Mouse (Mus musculus): Measurements from ENCODE around the gene Gcn1l1.

DNA sequence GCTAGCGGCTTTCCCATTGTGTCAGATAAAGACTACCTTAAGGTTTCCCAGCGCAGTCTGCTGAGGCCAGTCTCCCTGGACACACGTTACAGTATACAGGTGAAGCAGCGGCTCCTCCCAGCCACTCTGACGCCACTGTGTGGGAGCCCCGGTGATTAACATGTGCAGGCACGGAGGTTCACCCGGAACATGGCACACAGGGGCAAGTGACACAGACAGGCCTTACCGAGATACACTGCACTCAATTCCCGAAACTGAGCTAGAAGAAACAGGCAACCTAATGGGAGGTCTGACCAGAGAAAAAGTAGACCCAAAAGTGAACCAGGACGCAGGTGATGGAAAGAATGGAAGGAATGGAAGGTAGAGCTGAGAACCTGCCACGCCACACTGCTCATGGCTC is 88.7 kb downstream of the Gcn1l1 start:
- TF ChIP-seq CTCF (IDR thresholded peaks at IDR 0.05; ENCODE audit: low read depth) (no peak), EP300 (IDR thresholded peaks at IDR 0.05; ENCODE audit: low read depth) (no peak)
